Mouse (Mus musculus) kidney, postnatal 10 days (tissue): ENCODE results near the gene Uvrag.

Experiments used
- DNase-seq: peaks from one replicate; pipeline ENCODE4 v3.0.0; 2021; ENCODE audit warnings: mixed read lengths

Gene Uvrag

DNA sequence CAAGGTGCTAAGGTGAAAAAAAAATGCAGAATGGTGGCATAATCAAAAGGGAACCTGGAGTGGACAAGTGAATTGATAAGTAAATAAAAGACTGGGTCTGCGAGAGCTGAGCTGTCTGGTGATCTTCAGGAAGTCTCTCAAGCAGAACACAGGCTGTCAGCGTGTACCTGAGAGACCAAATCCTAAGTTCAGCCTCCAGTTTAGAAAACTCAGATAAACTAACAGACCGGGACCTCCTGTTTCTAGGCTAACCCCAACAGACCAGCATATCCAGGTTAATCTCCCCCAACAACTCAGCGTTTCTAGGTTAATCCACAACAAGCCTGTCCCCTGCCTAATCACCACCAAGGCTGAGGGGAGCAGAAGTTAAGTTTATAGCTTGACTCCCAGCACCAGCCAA, 87.3 kb downstream of the Uvrag start:
- DNase-seq: no peak

DNA sequence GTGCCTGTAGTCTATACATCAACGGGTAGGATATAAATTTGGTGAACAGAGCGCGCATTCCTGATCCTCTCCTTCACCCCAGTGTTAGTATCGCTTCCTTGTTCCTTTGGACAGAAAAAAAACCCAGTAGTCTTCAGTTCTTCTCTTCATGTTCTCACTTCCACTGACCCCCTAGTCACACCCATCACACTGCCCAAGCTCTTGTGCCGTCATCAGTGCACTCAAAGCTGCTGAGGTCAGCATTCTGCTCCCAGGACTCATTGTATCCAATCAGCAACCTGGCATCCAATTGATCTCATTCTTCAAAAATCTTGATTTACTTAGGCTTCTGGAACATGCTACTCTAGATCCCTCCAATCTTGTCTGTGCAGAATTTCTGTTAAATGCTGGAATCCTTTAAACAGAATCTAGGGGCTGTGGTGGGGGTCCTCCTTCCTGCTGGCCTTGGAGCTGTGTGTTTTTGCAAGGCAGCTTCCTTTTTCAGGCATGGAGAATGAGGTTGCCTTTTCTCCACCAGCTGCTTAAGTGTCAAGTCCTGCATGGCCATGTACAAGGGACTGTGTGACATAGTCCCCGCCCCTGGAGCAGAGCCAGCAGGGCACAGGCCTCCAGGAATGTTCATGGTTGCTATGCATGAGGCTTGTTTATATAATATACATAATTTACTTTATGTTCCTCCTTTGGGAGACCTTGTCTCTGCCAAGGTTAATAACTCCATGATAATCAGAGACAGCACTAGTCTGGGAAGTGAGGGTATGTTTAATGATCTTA, 88.3 kb downstream of the Uvrag start:
- no peak for DNase-seq

DNA sequence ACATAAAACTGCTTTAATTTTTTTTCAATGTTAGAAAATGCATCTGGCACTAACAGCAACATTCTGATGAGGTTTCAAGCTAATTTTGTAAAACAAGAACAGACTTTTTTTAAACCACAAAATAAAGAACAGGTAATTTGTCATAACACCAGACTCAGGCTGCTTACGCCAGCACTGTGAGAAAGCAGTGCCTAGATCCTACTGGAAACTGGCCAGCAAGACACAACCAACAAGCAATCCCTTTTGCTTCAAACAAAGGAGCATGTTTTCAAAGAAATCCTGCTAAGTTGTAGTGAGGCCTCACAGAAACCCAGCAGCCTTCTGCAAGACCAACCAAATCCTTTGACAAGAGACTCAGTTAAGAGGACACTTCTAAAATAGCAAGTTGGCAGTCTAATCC, 90.1 kb downstream of the Uvrag start:
- DNase-seq: no peak

DNA sequence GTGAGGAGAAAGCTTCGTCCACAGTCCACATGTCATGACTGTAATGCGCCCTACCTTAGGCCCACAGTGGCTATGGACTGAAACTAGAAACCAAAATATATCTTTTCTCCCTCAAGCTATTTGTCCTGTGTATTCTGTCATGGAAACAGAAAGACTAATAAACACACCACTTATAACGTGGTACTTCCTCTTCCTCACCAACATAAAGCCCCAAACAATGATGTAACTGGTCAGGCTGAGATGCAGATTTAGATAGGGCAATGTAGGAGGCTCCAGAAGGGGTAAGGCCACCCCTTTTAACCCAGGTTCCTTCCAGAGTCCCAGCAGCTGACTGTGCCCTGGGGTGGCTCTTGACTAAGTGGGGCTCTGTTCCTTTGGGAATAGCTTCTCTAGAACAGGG, 91.0 kb downstream of the Uvrag start:
- DNase-seq: no peak

DNA sequence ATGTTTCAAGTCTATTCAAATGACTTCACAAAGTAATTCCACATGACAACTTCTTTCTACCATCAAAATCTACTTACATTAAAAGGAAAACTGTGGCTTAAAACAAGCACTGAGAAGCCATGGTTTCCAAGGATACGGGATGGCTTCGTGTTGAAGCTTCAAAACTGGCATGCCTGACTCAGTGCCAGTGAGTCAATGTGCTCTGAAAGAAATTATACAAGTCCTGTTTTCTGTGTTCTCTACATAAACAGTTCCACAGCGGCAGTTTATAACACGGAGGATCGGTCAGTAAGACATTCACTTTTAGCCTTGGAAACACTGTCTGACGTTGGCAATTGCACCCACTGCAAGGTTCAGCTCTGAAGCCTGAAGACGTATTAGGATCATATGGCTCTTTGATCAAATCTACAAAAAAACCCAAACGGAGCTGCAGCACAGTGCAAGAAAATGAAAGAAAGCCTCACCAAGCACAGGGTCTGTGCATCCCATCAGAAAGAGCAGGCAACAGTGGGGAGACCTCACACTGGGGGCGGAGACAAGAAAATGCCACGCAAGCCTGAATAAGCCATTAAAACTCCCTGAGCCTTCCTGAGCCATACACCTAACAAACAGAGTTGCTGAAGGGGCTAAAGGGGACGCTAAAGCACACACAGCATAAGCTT, 94.3 kb downstream of the Uvrag start:
- DNase-seq: no peak

DNA sequence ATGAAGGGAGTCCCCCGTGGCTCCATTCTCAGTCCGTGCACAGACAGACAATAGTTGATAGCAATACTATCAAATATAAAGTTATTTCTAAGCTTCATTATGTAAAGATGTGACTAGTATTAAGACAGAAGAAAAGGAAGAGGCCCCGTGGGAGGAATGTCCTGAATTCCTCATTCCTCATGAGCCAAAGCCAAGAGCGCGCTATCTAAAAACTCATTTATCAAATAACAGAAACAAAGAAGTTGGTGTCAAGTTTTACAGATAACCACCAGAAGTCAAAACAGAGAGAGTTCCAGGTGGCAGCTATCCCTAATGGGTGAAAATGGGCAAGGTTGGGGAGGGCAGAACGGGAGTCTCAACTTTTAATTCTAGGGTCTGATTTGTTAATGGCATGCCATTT, 95.4 kb downstream of the Uvrag start:
- DNase-seq: no peak

DNA sequence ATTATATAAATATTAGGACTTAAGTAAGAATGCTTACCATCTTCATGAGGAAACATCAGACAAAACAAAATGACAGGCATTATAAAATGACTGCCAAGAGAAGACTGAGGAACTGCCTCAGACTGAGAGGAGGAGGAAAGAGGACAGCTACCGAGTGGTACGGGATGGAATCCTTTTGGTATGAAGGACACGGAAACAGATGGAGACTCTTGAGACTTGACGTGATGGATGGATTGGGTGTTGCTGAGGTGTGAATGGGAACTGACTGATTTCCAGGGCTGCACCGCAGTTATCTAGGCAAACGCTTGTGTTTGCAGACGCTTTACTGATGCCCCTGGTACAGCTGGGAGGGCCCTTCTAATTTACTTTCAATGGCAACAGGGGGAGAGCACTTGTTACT, 97.0 kb downstream of the Uvrag start:
- DNase-seq: no peak

DNA sequence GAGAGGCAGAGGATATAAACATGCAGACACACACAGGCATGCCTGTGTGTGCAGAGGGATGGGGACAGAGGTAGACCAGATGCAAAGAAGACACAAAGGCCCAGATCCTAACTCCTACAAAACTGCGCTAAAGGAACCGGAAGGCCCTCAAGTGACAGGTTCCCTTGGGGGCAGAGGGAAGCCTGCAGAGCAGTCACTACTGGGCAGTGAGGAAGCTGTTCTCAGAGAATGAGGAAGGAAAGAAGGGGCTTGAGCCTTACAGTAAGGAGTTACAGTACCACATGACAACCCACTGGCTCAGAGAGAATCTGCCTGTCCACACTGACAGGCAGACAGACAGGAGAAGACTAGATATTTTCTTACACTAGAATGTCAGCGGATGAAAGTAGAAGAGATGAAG, 97.6 kb downstream of the Uvrag start:
- no peak for DNase-seq

DNA sequence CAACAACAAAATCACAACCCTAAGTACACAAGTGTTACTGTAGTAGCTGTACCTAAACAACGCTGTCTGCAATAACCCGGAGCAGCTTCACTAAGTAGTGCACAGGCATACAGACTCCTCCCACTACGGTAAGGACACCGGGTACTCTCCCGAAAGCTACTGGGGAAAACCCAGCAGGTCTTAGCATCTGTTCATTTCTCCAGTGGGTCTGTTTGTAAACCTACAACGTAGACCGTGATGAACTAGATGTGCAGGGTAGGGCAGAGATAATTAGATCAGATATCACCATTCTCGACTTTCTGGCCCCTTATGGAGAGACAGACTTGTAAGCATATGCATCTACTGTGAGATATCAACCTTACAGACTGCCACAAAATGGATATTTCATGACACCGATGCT, 99.1 kb downstream of the Uvrag start:
- DNase-seq: no peak

DNA sequence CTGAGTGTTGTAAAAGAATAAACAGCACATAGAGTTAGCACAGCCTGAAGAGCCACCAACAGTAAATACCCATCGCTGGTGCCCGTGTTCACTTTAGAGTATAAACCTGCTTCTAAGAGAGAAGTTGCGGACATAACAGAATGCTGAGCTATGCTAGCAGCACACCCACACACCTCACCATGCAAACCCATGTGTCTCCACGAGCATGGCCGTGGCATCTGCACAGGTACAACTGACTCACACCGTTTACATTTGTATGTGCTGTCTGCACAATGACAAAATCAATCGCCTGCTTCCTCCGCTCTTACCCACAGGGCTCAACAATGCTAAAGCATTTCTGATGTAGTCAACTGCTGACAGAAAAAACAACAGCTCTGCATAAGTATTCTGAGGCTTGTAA, 101.0 kb downstream of the Uvrag start:
- DNase-seq: no peak

DNA sequence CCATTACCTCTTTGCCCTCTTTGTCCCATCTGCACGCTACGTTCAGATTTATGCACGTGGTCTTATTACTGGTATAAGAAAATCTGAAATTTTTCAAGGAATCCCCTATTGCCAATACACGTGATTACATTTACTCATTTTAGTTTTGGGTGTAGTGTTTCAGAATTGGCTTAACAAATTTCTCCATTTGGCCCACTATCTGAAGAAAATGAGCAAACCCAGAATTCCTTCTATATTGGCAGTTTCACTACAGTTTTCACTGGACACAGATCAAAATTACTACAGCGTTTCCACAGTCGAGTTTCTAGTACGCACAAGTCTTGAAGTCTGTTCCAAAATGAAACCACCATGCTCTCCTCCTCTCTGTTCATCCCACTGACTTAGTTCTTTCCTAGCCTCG, 104.7 kb downstream of the Uvrag start:
- DNase-seq: no peak

DNA sequence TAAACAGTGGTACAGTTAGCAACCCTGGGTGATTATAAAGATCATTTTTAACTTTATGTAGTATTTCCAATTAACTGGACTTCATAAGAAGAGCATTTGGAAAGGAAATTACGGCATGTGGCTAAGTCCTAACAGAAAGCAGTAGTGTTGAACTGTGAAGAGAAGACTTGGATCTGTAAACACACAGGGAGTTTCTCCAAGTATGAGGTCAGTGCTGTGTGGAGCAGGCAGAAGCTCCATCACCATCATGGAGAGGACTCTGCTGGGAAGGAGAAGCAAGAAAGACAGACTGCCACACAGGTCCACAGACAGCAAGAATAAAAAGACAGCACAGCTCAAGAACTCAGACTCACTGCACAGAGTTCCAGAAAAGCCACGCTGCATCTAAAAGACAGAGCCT, 106.0 kb downstream of the Uvrag start:
- no peak for DNase-seq

DNA sequence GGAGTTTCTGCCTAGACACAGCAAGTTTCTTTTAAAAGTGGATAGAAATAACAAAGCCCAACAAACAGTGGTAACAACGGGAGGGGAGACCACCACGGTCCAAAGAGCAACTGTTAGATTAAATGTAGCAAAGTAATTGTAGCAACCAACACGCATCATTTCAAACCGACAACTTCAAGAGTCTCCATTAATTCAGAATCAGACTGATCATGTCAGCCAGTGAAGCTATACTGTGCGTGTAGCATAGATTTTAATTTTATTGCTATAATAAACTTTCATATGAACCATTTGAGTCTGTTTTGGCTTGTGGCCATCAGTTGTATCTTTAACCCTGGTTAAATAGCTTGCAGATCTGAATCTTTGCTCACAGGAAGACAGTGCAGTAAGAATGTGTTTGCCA, 107.1 kb downstream of the Uvrag start:
- DNase-seq: no peak

DNA sequence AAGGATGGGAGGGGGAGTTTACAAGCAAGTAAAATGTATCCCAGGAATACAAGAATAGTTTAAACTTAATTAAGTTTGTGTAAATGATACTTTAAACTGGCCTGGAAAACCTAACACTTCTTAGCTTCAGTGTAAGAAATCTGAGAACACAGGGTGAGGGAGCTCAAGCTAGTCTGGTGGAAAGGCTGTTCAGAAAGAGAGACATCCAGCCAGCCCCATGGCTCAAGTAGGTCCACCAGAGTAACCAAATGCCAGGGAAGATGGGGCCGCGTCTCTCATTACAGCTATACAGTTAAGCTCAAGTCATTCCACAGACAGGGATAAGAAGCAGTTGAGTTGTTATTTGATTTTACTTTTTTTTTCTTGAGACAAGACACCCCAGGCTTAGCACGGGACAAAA, 107.6 kb downstream of the Uvrag start:
- DNase-seq: no peak

DNA sequence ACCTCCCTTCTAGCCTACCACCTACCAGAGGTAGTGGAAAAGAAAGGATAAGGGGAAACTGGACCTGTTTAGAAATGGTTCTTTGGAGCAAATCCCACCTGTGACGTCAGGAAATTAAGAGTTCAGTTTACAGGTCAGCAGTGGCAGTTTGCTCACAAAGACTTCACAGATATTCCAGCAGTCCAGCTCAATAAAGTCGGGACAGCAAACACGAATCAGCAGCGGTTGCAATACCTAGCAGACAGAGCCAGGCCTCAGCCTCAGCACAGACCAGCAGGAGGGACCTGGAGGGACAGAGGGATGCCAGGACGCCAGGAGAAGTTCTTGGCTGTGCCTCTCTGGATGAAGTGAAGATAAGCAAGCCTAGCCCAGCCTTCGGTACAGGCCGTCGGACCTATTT, 108.9 kb downstream of the Uvrag start:
- DNase-seq: no peak

DNA sequence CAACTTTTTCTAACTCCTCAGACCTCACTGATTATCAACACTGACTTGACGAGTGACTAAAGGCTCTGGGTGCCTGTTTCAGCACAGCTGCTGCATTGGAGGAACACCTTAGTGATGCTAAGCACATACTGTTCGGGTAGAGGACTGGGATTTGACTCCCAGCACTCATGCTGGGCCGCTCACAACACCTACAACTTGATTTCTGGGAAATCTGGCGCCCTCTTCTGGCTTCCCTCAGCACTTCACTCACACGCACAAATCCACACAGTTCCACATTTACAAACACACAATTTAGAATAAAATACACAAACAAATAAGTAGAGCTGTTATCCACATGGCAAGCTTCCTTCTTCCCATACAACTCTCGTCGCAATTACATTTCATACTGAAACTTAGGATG, 112.8 kb downstream of the Uvrag start:
- DNase-seq: no peak

DNA sequence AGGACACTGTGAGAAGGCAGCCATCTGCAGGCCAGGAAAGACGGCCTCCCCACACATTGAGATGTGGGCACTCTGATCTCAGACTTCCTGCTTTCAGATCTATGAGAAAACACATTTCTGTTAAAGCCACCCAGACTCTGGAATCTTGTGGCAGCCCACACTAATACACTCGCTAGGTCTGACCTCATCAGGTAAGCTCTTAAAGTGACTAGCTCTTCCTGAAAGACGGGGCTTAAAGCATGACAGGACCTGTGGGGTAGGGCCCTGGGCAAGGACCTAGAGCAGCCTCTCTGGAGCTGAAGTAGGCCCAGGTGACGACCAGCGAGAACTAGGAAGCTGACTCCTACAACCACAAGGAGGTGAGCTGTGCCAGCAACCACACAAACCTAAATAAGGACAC, 113.8 kb downstream of the Uvrag start:
- no peak for DNase-seq

DNA sequence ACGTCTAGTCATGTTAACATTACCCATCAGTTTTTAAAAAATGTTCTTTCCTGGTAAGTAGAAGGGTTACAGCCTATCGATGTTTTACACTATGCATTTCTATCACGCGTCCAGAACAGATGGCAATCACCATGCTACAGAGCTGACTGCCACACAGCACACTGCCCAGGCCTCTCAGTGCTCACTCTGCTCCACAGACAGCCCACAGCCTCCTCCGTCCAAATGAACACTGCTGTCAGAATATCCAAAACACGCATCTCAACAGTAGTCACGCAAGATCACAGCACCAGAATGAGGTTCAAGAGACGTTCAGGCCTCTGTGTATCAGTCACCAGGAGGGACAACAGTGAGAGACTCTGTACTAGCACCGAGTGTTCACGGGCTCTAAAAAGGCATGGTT, 115.0 kb downstream of the Uvrag start:
- no peak for DNase-seq

DNA sequence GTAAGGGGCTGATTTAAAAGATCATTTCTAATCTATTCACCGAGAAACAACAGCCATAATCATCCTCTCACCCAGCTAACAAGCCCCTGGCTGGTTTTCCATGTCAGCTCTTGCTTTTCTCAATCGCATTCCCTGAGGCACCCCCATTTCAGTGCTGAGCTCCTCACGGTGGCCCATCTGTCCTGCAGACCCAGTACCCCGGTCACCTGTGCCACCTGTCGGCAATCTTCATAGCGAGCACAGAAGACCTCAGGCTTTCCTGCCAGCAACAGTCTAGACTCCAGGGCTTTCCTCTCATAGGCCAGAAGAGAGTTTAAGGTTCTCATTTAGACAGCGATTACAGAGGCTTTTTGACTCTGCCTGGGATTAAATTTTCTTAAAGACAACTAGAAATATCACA, 115.7 kb downstream of the Uvrag start:
- DNase-seq: no peak

DNA sequence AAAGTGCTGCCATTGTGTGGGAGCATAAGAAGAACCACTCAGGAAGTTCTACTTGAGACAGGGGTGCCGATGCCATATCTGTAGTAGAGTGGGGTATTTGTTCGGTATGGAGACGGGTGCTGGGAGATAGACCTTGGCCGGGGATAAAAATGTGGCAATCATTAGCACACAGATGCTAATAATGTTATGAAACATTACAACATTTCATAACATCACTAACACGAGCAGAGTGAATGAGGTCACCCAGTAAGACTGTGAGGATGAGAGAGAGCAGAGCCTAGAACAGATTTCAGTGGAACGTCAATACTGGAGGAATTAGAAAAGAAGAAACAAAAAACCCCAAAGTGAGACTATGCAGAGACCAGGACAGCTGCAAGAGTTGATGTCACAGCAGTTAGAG, 116.2 kb downstream of the Uvrag start:
- no peak for DNase-seq

DNA sequence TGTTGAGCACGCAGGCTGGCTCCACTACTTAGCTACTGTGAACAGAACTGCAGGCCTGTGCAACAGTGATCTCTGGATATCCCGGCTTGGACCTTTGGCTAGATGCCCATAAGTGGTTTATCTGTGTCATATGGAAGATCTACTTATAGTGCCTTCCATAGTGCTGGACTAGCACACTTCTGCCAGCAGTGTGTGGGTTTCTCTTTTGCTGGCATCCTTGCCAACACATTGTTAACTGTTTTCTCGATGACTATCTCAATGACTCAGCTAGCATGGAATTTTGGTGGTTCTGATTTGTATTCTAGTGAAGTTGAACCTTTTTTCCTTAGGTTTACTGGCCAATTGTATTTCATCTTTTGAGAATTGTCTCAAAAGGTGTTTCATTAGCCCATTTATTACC, 117.0 kb downstream of the Uvrag start:
- no peak for DNase-seq

DNA sequence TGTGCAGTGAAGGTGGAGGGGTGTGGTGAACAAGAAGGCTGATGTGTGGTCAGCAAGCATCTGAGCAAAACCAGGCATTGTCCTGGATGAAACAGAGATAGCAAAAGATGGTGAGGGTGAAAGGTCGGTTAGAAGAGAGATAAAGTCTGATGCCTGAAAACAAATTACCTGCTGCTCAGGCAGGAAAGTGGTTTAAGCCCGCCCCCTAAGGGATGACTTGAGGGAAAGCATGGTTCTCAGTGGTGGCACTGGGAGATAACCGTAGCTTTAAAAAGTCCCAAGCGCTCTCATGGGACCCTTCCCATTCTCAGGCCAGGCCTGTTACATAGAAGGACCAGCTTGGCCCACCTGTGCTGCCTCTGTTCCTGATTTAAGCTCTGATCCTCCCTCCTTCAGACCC, 119.7 kb downstream of the Uvrag start:
- DNase-seq: no peak

DNA sequence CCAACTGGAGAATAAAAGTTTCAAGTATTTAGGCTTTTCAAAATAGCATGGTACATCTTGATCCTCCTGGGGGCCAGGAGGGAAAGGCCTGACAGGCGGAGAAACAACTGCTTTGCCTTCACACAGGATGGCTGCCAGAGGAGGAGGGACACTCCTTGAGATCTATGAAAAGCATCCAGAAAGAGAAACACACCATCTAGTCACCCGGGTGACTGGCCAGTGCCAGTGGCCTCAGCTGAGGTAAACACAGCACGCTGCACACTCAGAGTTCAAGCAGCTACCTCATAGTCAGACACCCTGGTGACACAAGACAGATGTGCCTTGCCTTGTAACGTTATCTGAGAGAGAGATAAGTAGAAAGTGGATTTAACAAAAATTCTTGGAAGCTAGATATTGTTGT, 120.6 kb downstream of the Uvrag start:
- DNase-seq: no peak

DNA sequence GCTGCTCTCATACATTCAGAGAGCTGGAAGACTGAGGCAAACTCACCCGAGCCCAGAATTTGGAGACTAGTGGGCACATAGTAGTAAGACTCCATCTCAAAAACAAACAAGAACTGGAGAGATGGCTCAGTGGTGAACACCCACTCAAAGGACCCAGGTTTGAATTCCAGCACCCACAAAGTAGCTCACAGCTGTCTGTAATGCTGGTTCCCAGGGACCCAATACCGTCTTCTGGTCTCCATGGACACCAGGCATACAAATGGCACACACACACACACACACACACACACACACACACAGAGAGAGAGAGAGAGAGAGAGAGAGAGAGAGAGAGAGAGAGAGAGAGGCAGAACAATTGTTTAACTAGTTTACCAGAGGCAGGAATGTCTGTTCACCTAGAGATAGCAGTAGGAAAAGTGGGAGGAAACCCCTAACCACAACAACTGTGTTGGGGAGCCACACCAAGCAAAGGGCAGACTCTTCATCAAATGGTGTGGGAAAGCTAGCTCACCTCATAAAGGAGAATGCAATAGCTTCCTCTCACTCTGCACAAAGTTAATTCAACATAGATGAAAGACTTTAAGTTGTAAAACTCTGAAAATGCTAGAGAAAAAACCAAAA, 123.6 kb downstream of the Uvrag start:
- no peak for DNase-seq

DNA sequence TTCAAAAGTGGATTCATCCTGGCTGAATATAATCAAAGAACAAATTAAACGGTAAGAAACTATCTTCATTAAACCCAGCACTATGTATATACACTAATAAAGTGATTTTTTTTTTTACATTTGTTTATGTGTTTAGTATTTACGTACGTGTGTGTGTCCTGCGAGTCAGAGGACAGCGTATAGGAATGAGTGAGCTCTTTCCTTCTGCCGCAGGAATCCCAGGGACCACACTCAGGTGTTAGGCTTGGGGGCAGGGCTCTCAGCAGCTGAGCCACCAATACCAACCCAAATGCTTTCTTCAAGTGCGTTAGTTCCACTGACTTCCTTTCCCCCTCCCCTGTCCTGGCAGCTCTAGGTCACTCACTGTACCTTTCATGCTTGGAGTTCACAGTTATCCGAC, 125.0 kb downstream of the Uvrag start:
- no peak for DNase-seq
